Mouse (Mus musculus) ES-E14 (cell line): Measurements from ENCODE around the gene Osbpl6.

Source experiments
- CHD2 ChIP-seq: IDR thresholded peaks from 2 replicates; pipeline ENCODE4 v1.6.1; 2014; ENCODE audit warnings: mild to moderate bottlenecking, low read depth, low read length, inconsistent platforms
- HCFC1 ChIP-seq: IDR thresholded peaks from 2 replicates; pipeline ENCODE4 v1.6.1; 2012; ENCODE audit warnings: low read length, inconsistent platforms, borderline replicate concordance; ENCODE audit not compliant: insufficient read depth
- ZC3H11A ChIP-seq: IDR thresholded peaks from 2 replicates; pipeline ENCODE4 v1.6.1; 2012; ENCODE audit warnings: low read depth, mild to moderate bottlenecking, inconsistent platforms, low read length, borderline replicate concordance
- ZNF384 ChIP-seq: IDR thresholded peaks from 2 replicates; pipeline ENCODE4 v1.6.1; 2012; ENCODE audit warnings: low read depth, low read length, inconsistent platforms

DNA sequence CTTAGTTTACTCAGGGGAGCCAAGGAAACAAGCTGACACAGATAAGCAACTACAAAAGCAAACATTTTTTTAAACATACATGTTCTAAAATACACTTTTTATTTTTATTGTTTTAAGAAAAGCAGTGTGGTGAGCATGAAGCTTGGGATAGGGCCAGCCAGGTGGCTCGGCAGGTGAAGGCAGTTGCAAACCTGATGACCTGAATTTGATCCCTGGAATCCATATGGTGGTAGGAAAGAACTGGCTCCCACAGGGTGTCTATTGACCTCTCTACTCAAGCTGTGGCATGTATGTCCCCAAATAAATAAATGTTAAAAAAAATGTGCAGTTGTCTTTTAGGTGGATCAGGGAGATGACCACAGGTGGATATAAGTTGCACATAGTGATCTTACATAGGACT, 3.2 kb downstream of the Osbpl6 start:
- TF ChIP-seq ZNF384 (no peak), ZC3H11A (no peak), HCFC1 (no peak), CHD2 (no peak)
